Mouse (Mus musculus) naive thymus-derived CD4-positive, alpha-beta T cell, adult 2 months (primary cell): ENCODE results near the gene Sap18b.
"Not testable (repeated sequence)": the region's sequence is repeated elsewhere in the genome, so short reads cannot be mapped to it uniquely, and the experiment has no call there.

Source experiments
- DNase-seq: peaks from one replicate; pipeline ENCODE4 v3.0.0-alpha.2; 2011; ENCODE audit warnings: low read depth

Sap18b gene

GRCm38 (mm10) chr8:95825162-95825561, at the start of gene Sap18b:
TSS of gene Sap18b (plus strand) at chr8:95825346.
- not testable (repeated sequence) for DNase-seq

- no peak for DNase-seq
Measured at GRCm38 (mm10) chr8:95781085-95781484, 44.1 kb upstream of the Sap18b start.

GRCm38 (mm10) chr8:95781775-95782174, 43.4 kb upstream of the Sap18b start:
- no peak for DNase-seq

- no peak for DNase-seq
Measured at GRCm38 (mm10) chr8:95782628-95783027, 42.5 kb upstream of the Sap18b start.

- no peak for DNase-seq
Measured at GRCm38 (mm10) chr8:95785591-95785990, 39.6 kb upstream of the Sap18b start.

GRCm38 (mm10) chr8:95795333-95796061, 29.6 kb upstream of the Sap18b start:
- not testable (repeated sequence) for DNase-seq

- no peak for DNase-seq
Measured at GRCm38 (mm10) chr8:95799117-95799516, 26.0 kb upstream of the Sap18b start.

- DNase-seq = no peak
Measured at GRCm38 (mm10) chr8:95799891-95800290, 25.3 kb upstream of the Sap18b start.

- no peak for DNase-seq
Measured at GRCm38 (mm10) chr8:95800353-95800752, 24.8 kb upstream of the Sap18b start.

GRCm38 (mm10) chr8:95801476-95802064, 23.6 kb upstream of the Sap18b start:
- DNase-seq = no peak

GRCm38 (mm10) chr8:95802231-95802630, 22.9 kb upstream of the Sap18b start:
- DNase-seq = no peak

- DNase-seq = peak; percentile 29
Measured at GRCm38 (mm10) chr8:95805482-95805881, 19.7 kb upstream of the Sap18b start.

- DNase-seq = peak; percentile 48
Measured at GRCm38 (mm10) chr8:95806461-95807191, 18.5 kb upstream of the Sap18b start.

GRCm38 (mm10) chr8:95807331-95807843, 17.8 kb upstream of the Sap18b start, which contains the start of gene Cnot1:
TSS of gene Cnot1 (minus strand) at chr8:95807464.
- peak; percentile 98 for DNase-seq

- peak; percentile 94 for DNase-seq
Measured at GRCm38 (mm10) chr8:95807861-95808260, 17.3 kb upstream of the Sap18b start.

GRCm38 (mm10) chr8:95808631-95809030, 16.5 kb upstream of the Sap18b start:
- no peak for DNase-seq

GRCm38 (mm10) chr8:95809116-95809515, 16.0 kb upstream of the Sap18b start:
- DNase-seq = no peak

- peak; percentile 69 for DNase-seq
Measured at GRCm38 (mm10) chr8:95810184-95810591, 15.0 kb upstream of the Sap18b start.

- DNase-seq = no peak
Measured at GRCm38 (mm10) chr8:95816044-95816708, 9.0 kb upstream of the Sap18b start.

- DNase-seq = no peak
Measured at GRCm38 (mm10) chr8:95817597-95817996, 7.5 kb upstream of the Sap18b start.

- DNase-seq = no peak
Measured at GRCm38 (mm10) chr8:95818211-95818610, 6.9 kb upstream of the Sap18b start.

GRCm38 (mm10) chr8:95821266-95821665, 3.9 kb upstream of the Sap18b start:
- DNase-seq = no peak
